Mouse (Mus musculus) hindbrain, embryonic 13.5 days (tissue): ENCODE results near the gene Ccdc162. TPM values are rescaled to one million over a fixed set of nuclear protein-coding genes. Genes with fewer than 3 reads are reported as not detected.

ENCODE experiments used
- ATAC-seq: fragments of 200-750 bp; cut with Nextera tagmentation; 2 replicates; pipeline ENCODE4 v1.8.0; 2017; ENCODE audit warnings: moderate TSS enrichment; ENCODE audit not compliant: low FRiP score
- H3K27ac ChIP-seq: fragments of 300-500 bp; sonication (generic); 2 replicates; pipeline ENCODE4 v1.5.1; 2015; ENCODE audit warnings: inconsistent platforms, mild to moderate bottlenecking, moderate library complexity
- H3K27me3 ChIP-seq: fragments of 300-500 bp; sonication (generic); 2 replicates; pipeline ENCODE4 v1.6.1; 2015; ENCODE audit warnings: mild to moderate bottlenecking, inconsistent platforms
- H3K36me3 ChIP-seq: fragments of 300-500 bp; sonication (generic); 2 replicates; pipeline ENCODE4 v1.6.1; 2015; ENCODE audit warnings: mild to moderate bottlenecking, inconsistent platforms
- H3K4me1 ChIP-seq: fragments of 300-500 bp; sonication (generic); replicated peaks from 2 replicates; pipeline ENCODE4 v1.6.1; 2015; ENCODE audit warnings: inconsistent platforms
- H3K4me2 ChIP-seq: fragments of 300-500 bp; sonication (generic); 2 replicates; pipeline ENCODE4 v1.6.1; 2015; ENCODE audit warnings: inconsistent platforms, mild to moderate bottlenecking, moderate library complexity
- H3K4me3 ChIP-seq: fragments of 300-500 bp; sonication (generic); 2 replicates; pipeline ENCODE4 v1.5.1; 2015; ENCODE audit warnings: mild to moderate bottlenecking, inconsistent platforms
- H3K9ac ChIP-seq: fragments of 300-500 bp; sonication (generic); 2 replicates; pipeline ENCODE4 v1.6.1; 2015; ENCODE audit warnings: mild to moderate bottlenecking, inconsistent platforms
- H3K9me3 ChIP-seq: fragments of 300-500 bp; sonication (generic); 2 replicates; pipeline ENCODE4 v1.6.1; 2016; ENCODE audit warnings: inconsistent platforms
- WGBS: fragments of 180-500 bp; shearing (Covaris S2); methylation state at CpG from one replicate; pipeline ENCODE4 v1.1.7; 2015; 5-methylcytosine and 5-hydroxymethylcytosine counted together
- microRNA-seq: library from miRNA; unstranded; fragments of <30 nt; microRNA quantifications from one replicate; pipeline ENCODE4, GENCODE M21; 2016
- polyA plus RNA-seq: library from polyadenylated mRNA; unstranded; fragments of >200 nt; fragmentation: Nextera tagmentation; extraction: Ambion mirVana; gene quantifications from 2 replicates; pipeline ENCODE4 v1.2.1, GENCODE M21; 2015

Gene Ccdc162
- polyA plus RNA-seq, 1 experiment from 2014 or later: 1.5 TPM

DNA sequence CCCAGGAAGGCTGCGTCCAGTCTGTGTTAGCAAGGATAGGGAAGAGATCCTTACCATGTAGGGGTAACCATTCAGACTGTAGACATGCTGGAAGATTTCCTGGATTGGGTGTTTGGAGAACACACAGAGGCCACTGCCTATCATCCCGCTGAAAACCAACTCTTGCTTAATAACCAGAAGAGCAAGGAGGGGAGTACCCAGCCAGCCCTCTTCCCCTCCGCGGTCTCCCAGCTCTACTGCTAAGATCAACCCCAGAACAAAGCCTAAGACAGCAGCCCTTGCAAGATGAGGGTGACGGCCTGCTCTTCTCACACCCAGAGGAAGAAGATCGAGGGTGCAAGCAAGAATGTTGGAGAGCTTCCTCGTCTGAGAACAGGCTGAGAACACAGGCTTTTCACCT, 227.6 kb downstream of the Ccdc162 start:
- H3K27ac ChIP-seq: no peak overlapping the region
- H3K9me3 ChIP-seq: no peaks in the 10 kb centered on the region
- H3K9ac ChIP-seq: peak overlapping the region; percentile 78; the same call in 1 of the 2 replicates
- peaks cover 26% of the 10 kb centered on the region for H3K4me1 ChIP-seq
- H3K27me3 ChIP-seq: 0 out of 2 replicates have a peak, but pooled peaks cover 4% of the 10 kb centered on the region
- 54% methylated on average over 7 of the region's 7 CpGs for WGBS
- no peak for ATAC-seq
- peaks cover 42% of the 10 kb centered on the region for H3K36me3 ChIP-seq
- H3K4me2 ChIP-seq: peak overlapping the region; percentile 98
- peak overlapping the region; percentile 68 for H3K4me3 ChIP-seq

Small RNA genes lying within 50 kb of the gene (microRNA-seq; reads per million reads assigned to microRNA genes)
- gene Mir3473b: not detected

Other genes with a start within 250 kb of the Ccdc162 start
- 27.9 and 29.6 TPM in 2 replicates for gene Mical1, start 240.3 kb downstream of the Ccdc162 start, polyA plus RNA-seq
- 31.6 and 39.4 TPM in 2 replicates for gene Smpd2, start 226.3 kb downstream of the Ccdc162 start, polyA plus RNA-seq
- 2.7 and 4.6 TPM in 2 replicates for gene Ppil6, start 226.2 kb downstream of the Ccdc162 start, polyA plus RNA-seq
- gene Cd164, start 197.2 kb downstream of the Ccdc162 start, polyA plus RNA-seq: 55.9 and 62.1 TPM in 2 replicates
- gene Cep57l1, start 93.2 kb upstream of the Ccdc162 start, polyA plus RNA-seq: 14.4 and 16.2 TPM in 2 replicates
- gene Sesn1, start 93.3 kb upstream of the Ccdc162 start, polyA plus RNA-seq: 35.6 and 36.1 TPM in 2 replicates